Mouse (Mus musculus): ENCODE results near the gene Tes. TPM values are rescaled to one million over a fixed set of nuclear protein-coding genes. Genes with fewer than 3 reads are reported as not detected.

Gene Tes
- polyA plus RNA-seq, 1 experiment from 2014 or later, result 70.8 TPM

GRCm38 (mm10) chr6:17082238-17082637 lies 17.3 kb downstream of the Tes start:
- no peak overlapping the region for H3K4me2 ChIP-seq (ENCODE audit: low read length)
- H3K4me1 ChIP-seq (replicated peaks; ENCODE audit: insufficient read depth, low read length), result peaks cover 19% of the 10 kb centered on the region
- no peak overlapping the region for H3K4me3 ChIP-seq (replicated peaks; ENCODE audit: low read depth, low read length)
- H3K36me3 ChIP-seq (ENCODE audit: insufficient read depth, low read length), result no peaks in the 10 kb centered on the region
- no peak for TF ChIP-seq CTCF (IDR thresholded peaks at IDR 0.05; ENCODE audit: low read depth)
- 61% methylated on average over 4 of the region's 4 CpGs for WGBS
- no peak overlapping the region for H3K9ac ChIP-seq (ENCODE audit: low read depth, low read length)
- ATAC-seq (replicated peaks; ENCODE audit: low FRiP score, low read depth) (no peak), DNase-seq (ENCODE audit: low spot score) (no peak)
- no peaks in the 10 kb centered on the region for H3K27me3 ChIP-seq (ENCODE audit: insufficient read depth, low read length)
- no peak overlapping the region for H3K27ac ChIP-seq
- no peaks in the 10 kb centered on the region for H3K9me3 ChIP-seq (replicated peaks; ENCODE audit: low read length)

GRCm38 (mm10) chr6:17082800-17083199 lies 17.9 kb downstream of the Tes start:
- Histone ChIP-seq H3K36me3 (ENCODE audit: insufficient read depth, low read length) (no peaks in the 10 kb centered on the region), H3K9ac (ENCODE audit: low read depth, low read length) (no peak overlapping the region), H3K9me3 (replicated peaks; ENCODE audit: low read length) (no peaks in the 10 kb centered on the region), H3K27me3 (ENCODE audit: insufficient read depth, low read length) (no peaks in the 10 kb centered on the region), H3K4me1 (replicated peaks; ENCODE audit: insufficient read depth, low read length) (peaks cover 15% of the 10 kb centered on the region), H3K27ac (no peak overlapping the region), H3K4me2 (ENCODE audit: low read length) (no peak overlapping the region), H3K4me3 (replicated peaks; ENCODE audit: low read depth, low read length) (no peak overlapping the region)
- WGBS, result 71% methylated on average over 5 of the region's 5 CpGs
- TF ChIP-seq CTCF (IDR thresholded peaks at IDR 0.05; ENCODE audit: low read depth), result no peak
- ATAC-seq (replicated peaks; ENCODE audit: low FRiP score, low read depth) (no peak), DNase-seq (ENCODE audit: low spot score) (no peak)

GRCm38 (mm10) chr6:17087485-17087884 lies 22.5 kb downstream of the Tes start:
- H3K9ac ChIP-seq (ENCODE audit: low read depth, low read length), result no peak overlapping the region
- ATAC-seq (replicated peaks; ENCODE audit: low FRiP score, low read depth), result peak; percentile 54; the same call in 1 of the 2 replicates
- 57% methylated on average over 6 of the region's 6 CpGs for WGBS
- peak; percentile 89 for TF ChIP-seq CTCF (IDR thresholded peaks at IDR 0.05; ENCODE audit: low read depth)
- no peak overlapping the region for H3K27ac ChIP-seq
- no peaks in the 10 kb centered on the region for H3K4me1 ChIP-seq (replicated peaks; ENCODE audit: insufficient read depth, low read length)
- peak; percentile 81 for DNase-seq (ENCODE audit: low spot score)
- H3K27me3 ChIP-seq (ENCODE audit: insufficient read depth, low read length), result no peaks in the 10 kb centered on the region
- H3K9me3 ChIP-seq (replicated peaks; ENCODE audit: low read length), result no peaks in the 10 kb centered on the region
- no peak overlapping the region for H3K4me2 ChIP-seq (ENCODE audit: low read length)
- no peaks in the 10 kb centered on the region for H3K36me3 ChIP-seq (ENCODE audit: insufficient read depth, low read length)
- no peak overlapping the region for H3K4me3 ChIP-seq (replicated peaks; ENCODE audit: low read depth, low read length)

GRCm38 (mm10) chr6:17097301-17097700 lies 32.4 kb downstream of the Tes start:
- Histone ChIP-seq H3K4me1 (replicated peaks; ENCODE audit: insufficient read depth, low read length) (no peaks in the 10 kb centered on the region), H3K9me3 (replicated peaks; ENCODE audit: low read length) (no peaks in the 10 kb centered on the region), H3K27me3 (ENCODE audit: insufficient read depth, low read length) (no peaks in the 10 kb centered on the region), H3K9ac (ENCODE audit: low read depth, low read length) (no peak overlapping the region), H3K4me2 (ENCODE audit: low read length) (no peak overlapping the region), H3K36me3 (ENCODE audit: insufficient read depth, low read length) (0 out of 2 replicates have a peak, but pooled peaks cover 6% of the 10 kb centered on the region), H3K4me3 (replicated peaks; ENCODE audit: low read depth, low read length) (no peak overlapping the region), H3K27ac (no peak overlapping the region)
- WGBS, result 86% methylated on average over 8 of the region's 8 CpGs
- no peak for ATAC-seq (replicated peaks; ENCODE audit: low FRiP score, low read depth)
- TF ChIP-seq CTCF (IDR thresholded peaks at IDR 0.05; ENCODE audit: low read depth), result no peak
- no peak for DNase-seq (ENCODE audit: low spot score)

- no peak overlapping the region for H3K4me3 ChIP-seq (replicated peaks; ENCODE audit: low read depth, low read length)
- H3K9ac ChIP-seq (ENCODE audit: low read depth, low read length), result no peak overlapping the region
- DNase-seq (ENCODE audit: low spot score), result no peak
- no peak overlapping the region for H3K4me2 ChIP-seq (ENCODE audit: low read length)
- H3K36me3 ChIP-seq (ENCODE audit: insufficient read depth, low read length), result 0 out of 2 replicates have a peak, but pooled peaks cover 6% of the 10 kb centered on the region
- no peak for TF ChIP-seq CTCF (IDR thresholded peaks at IDR 0.05; ENCODE audit: low read depth)
- H3K9me3 ChIP-seq (replicated peaks; ENCODE audit: low read length), result no peaks in the 10 kb centered on the region
- H3K27me3 ChIP-seq (ENCODE audit: insufficient read depth, low read length), result no peaks in the 10 kb centered on the region
- no peak overlapping the region for H3K27ac ChIP-seq
- no peaks in the 10 kb centered on the region for H3K4me1 ChIP-seq (replicated peaks; ENCODE audit: insufficient read depth, low read length)
- 92% methylated on average over 9 of the region's 9 CpGs for WGBS
- ATAC-seq (replicated peaks; ENCODE audit: low FRiP score, low read depth), result 0 out of 2 replicates have a peak, but pooled peaks have one; percentile 17
These were observed 33.6 kb downstream of the Tes start for GRCm38 (mm10) chr6:17098559-17098958.

GRCm38 (mm10) chr6:17099477-17100130 lies 34.7 kb downstream of the Tes start:
- no peak for DNase-seq (ENCODE audit: low spot score)
- Histone ChIP-seq H3K9me3 (replicated peaks; ENCODE audit: low read length) (no peaks in the 10 kb centered on the region), H3K27ac (no peak overlapping the region), H3K9ac (ENCODE audit: low read depth, low read length) (no peak overlapping the region), H3K27me3 (ENCODE audit: insufficient read depth, low read length) (no peaks in the 10 kb centered on the region), H3K36me3 (ENCODE audit: insufficient read depth, low read length) (0 out of 2 replicates have a peak, but pooled peaks cover 6% of the 10 kb centered on the region), H3K4me3 (replicated peaks; ENCODE audit: low read depth, low read length) (no peak overlapping the region), H3K4me2 (ENCODE audit: low read length) (no peak overlapping the region), H3K4me1 (replicated peaks; ENCODE audit: insufficient read depth, low read length) (no peaks in the 10 kb centered on the region)
- no peak for ATAC-seq (replicated peaks; ENCODE audit: low FRiP score, low read depth)
- no peak for TF ChIP-seq CTCF (IDR thresholded peaks at IDR 0.05; ENCODE audit: low read depth)
- 88% methylated on average over 25 of the region's 25 CpGs for WGBS

Measured in kidney, postnatal 0 days (tissue).